Mouse (Mus musculus): ENCODE data around the gene Olfr464. TPM values are rescaled to one million over a fixed set of nuclear protein-coding genes. Genes with fewer than 3 reads are reported as not detected.

The Olfr464 gene
- total and polyA plus RNA-seq, 2 experiments from 2014 or later: 0.22 TPM; not detected in 1

GRCm38 (mm10) chr11:87955144-87955543 is 34.4 kb upstream of the Olfr464 start:
- 2% methylated on average over 1 of the region's 1 CpGs for WGBS
- Histone ChIP-seq H3K27me3 (ENCODE audit: insufficient read depth, low read length) (no peaks in the 10 kb centered on the region), H3K4me2 (ENCODE audit: low read depth, low read length, poor library complexity, severe bottlenecking) (no peak overlapping the region), H3K36me3 (ENCODE audit: insufficient read depth, low read length) (no peaks in the 10 kb centered on the region), H3K9ac (replicated peaks; ENCODE audit: low read length, poor library complexity, severe bottlenecking) (no peak overlapping the region), H3K4me3 (ENCODE audit: low read depth, low read length) (no peak overlapping the region), H3K27ac (ENCODE audit: low read depth, low read length) (no peak overlapping the region), H3K9me3 (ENCODE audit: low read length) (no peaks in the 10 kb centered on the region), H3K4me1 (ENCODE audit: insufficient read depth, low read length) (no peaks in the 10 kb centered on the region)
- ATAC-seq (ENCODE audit: low FRiP score) (no peak), DNase-seq (ENCODE audit: low spot score) (peak; percentile 79)
- TF ChIP-seq CTCF (IDR thresholded peaks at IDR 0.05): peak; percentile 86

- 2% methylated on average over 2 of the region's 2 CpGs for WGBS
Observed at GRCm38 (mm10) chr11:87949990-87950389, 29.2 kb upstream of the Olfr464 start.

GRCm38 (mm10) chr11:87935467-87935866 is 14.7 kb upstream of the Olfr464 start:
- no peak overlapping the region for H3K9ac ChIP-seq (replicated peaks; ENCODE audit: low read length, poor library complexity, severe bottlenecking)
- DNase-seq (ENCODE audit: low spot score) (no peak), ATAC-seq (ENCODE audit: low FRiP score) (no peak)
- no peaks in the 10 kb centered on the region for H3K4me1 ChIP-seq (ENCODE audit: insufficient read depth, low read length)
- H3K27ac ChIP-seq (ENCODE audit: low read depth, low read length): no peak overlapping the region
- no peak overlapping the region for H3K4me3 ChIP-seq (ENCODE audit: low read depth, low read length)
- WGBS: 73% methylated on average over 3 of the region's 3 CpGs
- H3K4me2 ChIP-seq (ENCODE audit: low read depth, low read length, poor library complexity, severe bottlenecking): no peak overlapping the region
- no peaks in the 10 kb centered on the region for H3K36me3 ChIP-seq (ENCODE audit: insufficient read depth, low read length)
- no peak for TF ChIP-seq CTCF (IDR thresholded peaks at IDR 0.05)
- no peaks in the 10 kb centered on the region for H3K27me3 ChIP-seq (ENCODE audit: insufficient read depth, low read length)
- H3K9me3 ChIP-seq (ENCODE audit: low read length): no peaks in the 10 kb centered on the region

More at GRCm38 (mm10) chr11:87949990-87950389, 29.2 kb upstream of the Olfr464 start:
- TF ChIP-seq CTCF (IDR thresholded peaks at IDR 0.05): peak; percentile 76
- Histone ChIP-seq H3K4me3 (ENCODE audit: low read depth, low read length) (no peak overlapping the region), H3K36me3 (ENCODE audit: insufficient read depth, low read length) (no peaks in the 10 kb centered on the region), H3K27ac (ENCODE audit: low read depth, low read length) (no peak overlapping the region), H3K4me2 (ENCODE audit: low read depth, low read length, poor library complexity, severe bottlenecking) (no peak overlapping the region), H3K4me1 (ENCODE audit: insufficient read depth, low read length) (no peaks in the 10 kb centered on the region), H3K9me3 (ENCODE audit: low read length) (no peaks in the 10 kb centered on the region), H3K27me3 (ENCODE audit: insufficient read depth, low read length) (no peaks in the 10 kb centered on the region), H3K9ac (replicated peaks; ENCODE audit: low read length, poor library complexity, severe bottlenecking) (no peak overlapping the region)
- ATAC-seq (ENCODE audit: low FRiP score) (no peak), DNase-seq (ENCODE audit: low spot score) (peak; percentile 28)

- H3K4me3 ChIP-seq (ENCODE audit: low read depth, low read length): no peak overlapping the region
- no peaks in the 10 kb centered on the region for H3K36me3 ChIP-seq (ENCODE audit: insufficient read depth, low read length)
- no peaks in the 10 kb centered on the region for H3K4me1 ChIP-seq (ENCODE audit: insufficient read depth, low read length)
- no peak overlapping the region for H3K9ac ChIP-seq (replicated peaks; ENCODE audit: low read length, poor library complexity, severe bottlenecking)
- H3K27me3 ChIP-seq (ENCODE audit: insufficient read depth, low read length): no peaks in the 10 kb centered on the region
- H3K9me3 ChIP-seq (ENCODE audit: low read length): no peaks in the 10 kb centered on the region
- 71% methylated on average over 2 of the region's 2 CpGs for WGBS
- H3K4me2 ChIP-seq (ENCODE audit: low read depth, low read length, poor library complexity, severe bottlenecking): no peak overlapping the region
- H3K27ac ChIP-seq (ENCODE audit: low read depth, low read length): no peak overlapping the region
- no peak for TF ChIP-seq CTCF (IDR thresholded peaks at IDR 0.05)
- ATAC-seq (ENCODE audit: low FRiP score) (no peak), DNase-seq (ENCODE audit: low spot score) (no peak)
Observed at GRCm38 (mm10) chr11:87933731-87934130, 13.0 kb upstream of the Olfr464 start.

- Histone ChIP-seq H3K36me3 (ENCODE audit: insufficient read depth, low read length) (no peaks in the 10 kb centered on the region), H3K9me3 (ENCODE audit: low read length) (no peaks in the 10 kb centered on the region), H3K4me3 (ENCODE audit: low read depth, low read length) (no peak overlapping the region), H3K27me3 (ENCODE audit: insufficient read depth, low read length) (no peaks in the 10 kb centered on the region), H3K27ac (ENCODE audit: low read depth, low read length) (no peak overlapping the region), H3K4me2 (ENCODE audit: low read depth, low read length, poor library complexity, severe bottlenecking) (no peak overlapping the region), H3K4me1 (ENCODE audit: insufficient read depth, low read length) (no peaks in the 10 kb centered on the region), H3K9ac (replicated peaks; ENCODE audit: low read length, poor library complexity, severe bottlenecking) (no peak overlapping the region)
- no peak for ATAC-seq (ENCODE audit: low FRiP score)
- no peak for DNase-seq (ENCODE audit: low spot score)
- TF ChIP-seq CTCF (IDR thresholded peaks at IDR 0.05): no peak
- WGBS: 91% methylated on average over 2 of the region's 2 CpGs
Observed at GRCm38 (mm10) chr11:87930348-87930747, 9.6 kb upstream of the Olfr464 start.

GRCm38 (mm10) chr11:87920301-87920700 is 466 bp downstream of the Olfr464 start:
- Histone ChIP-seq H3K9me3 (ENCODE audit: low read length) (no peaks in the 10 kb centered on the region), H3K4me3 (ENCODE audit: low read depth, low read length) (no peak overlapping the region), H3K4me1 (ENCODE audit: insufficient read depth, low read length) (no peaks in the 10 kb centered on the region), H3K36me3 (ENCODE audit: insufficient read depth, low read length) (no peaks in the 10 kb centered on the region), H3K27ac (ENCODE audit: low read depth, low read length) (no peak overlapping the region), H3K27me3 (ENCODE audit: insufficient read depth, low read length) (no peaks in the 10 kb centered on the region), H3K4me2 (ENCODE audit: low read depth, low read length, poor library complexity, severe bottlenecking) (no peak overlapping the region), H3K9ac (replicated peaks; ENCODE audit: low read length, poor library complexity, severe bottlenecking) (no peak overlapping the region)
- DNase-seq (ENCODE audit: low spot score): no peak
- ATAC-seq (ENCODE audit: low FRiP score): no peak
- no peak for TF ChIP-seq CTCF (IDR thresholded peaks at IDR 0.05)
- 60% methylated on average over 2 of the region's 2 CpGs for WGBS
